Mouse (Mus musculus) kidney, adult 18-20 months (tissue): ENCODE data around the gene Rev1.

Source experiments
- DNase-seq: peaks from one replicate; pipeline ENCODE4 v3.0.0; 2021

Rev1 gene

GRCm38 (mm10) chr1:38129501-38130267 is at the start of gene Rev1:
Gene Rev1, minus strand, starts transcription at chr1:38129801.
- DNase-seq, result peak; percentile 94

GRCm38 (mm10) chr1:38178929-38179328 is 49.3 kb upstream of the Rev1 start:
- DNase-seq, result no peak

GRCm38 (mm10) chr1:38176077-38176476 is 46.5 kb upstream of the Rev1 start:
- peak; percentile 30 for DNase-seq

GRCm38 (mm10) chr1:38171874-38172273 is 42.3 kb upstream of the Rev1 start:
- no peak for DNase-seq

GRCm38 (mm10) chr1:38165696-38166095 is 36.1 kb upstream of the Rev1 start:
- DNase-seq, result no peak

GRCm38 (mm10) chr1:38150086-38150485 is 20.5 kb upstream of the Rev1 start:
- DNase-seq, result no peak

- no peak for DNase-seq
These were observed 16.4 kb upstream of the Rev1 start for GRCm38 (mm10) chr1:38146008-38146407.

GRCm38 (mm10) chr1:38141371-38141770 is 11.8 kb upstream of the Rev1 start:
- DNase-seq, result no peak

- DNase-seq, result no peak
These were observed 11.3 kb upstream of the Rev1 start for GRCm38 (mm10) chr1:38140911-38141310.

- DNase-seq, result no peak
These were observed 9.8 kb upstream of the Rev1 start for GRCm38 (mm10) chr1:38139396-38139795.

- no peak for DNase-seq
These were observed 3.3 kb upstream of the Rev1 start for GRCm38 (mm10) chr1:38132942-38133341.

- DNase-seq, result no peak
These were observed 1.3 kb upstream of the Rev1 start for GRCm38 (mm10) chr1:38130715-38131483.

GRCm38 (mm10) chr1:38128919-38129436 is 623 bp downstream of the Rev1 start:
- peak; percentile 68 for DNase-seq

GRCm38 (mm10) chr1:38127036-38127435 is 2.6 kb downstream of the Rev1 start:
- no peak for DNase-seq

- DNase-seq, result no peak
These were observed 3.2 kb downstream of the Rev1 start for GRCm38 (mm10) chr1:38126426-38126825.

GRCm38 (mm10) chr1:38124261-38124660 is 5.3 kb downstream of the Rev1 start:
- DNase-seq, result no peak

- DNase-seq, result no peak
These were observed 8.7 kb downstream of the Rev1 start for GRCm38 (mm10) chr1:38120877-38121276.

GRCm38 (mm10) chr1:38118624-38119023 is 11.0 kb downstream of the Rev1 start:
- DNase-seq, result no peak

GRCm38 (mm10) chr1:38109786-38110185 is 19.8 kb downstream of the Rev1 start:
- DNase-seq, result no peak

GRCm38 (mm10) chr1:38103813-38104212 is 25.8 kb downstream of the Rev1 start:
- DNase-seq, result no peak

GRCm38 (mm10) chr1:38103214-38103613 is 26.4 kb downstream of the Rev1 start:
- DNase-seq, result no peak

- DNase-seq, result no peak
These were observed 48.3 kb downstream of the Rev1 start for GRCm38 (mm10) chr1:38081316-38081715.

- no peak for DNase-seq
These were observed 58.3 kb downstream of the Rev1 start for GRCm38 (mm10) chr1:38071326-38071725.

GRCm38 (mm10) chr1:38067276-38067675 is 62.3 kb downstream of the Rev1 start:
- no peak for DNase-seq
